Mouse (Mus musculus): ENCODE data around the gene Bap1. TPM values are rescaled to one million over a fixed set of nuclear protein-coding genes. Genes with fewer than 3 reads are reported as not detected.

Bap1 gene
- 100 to 1,000 TPM; 130 to 144 TPM for total RNA-seq (2021)
- long read RNA-seq, experiment 1, transcript Bap1-201 (17 exons, 3,460 nt) = major isoform, 139 of 177 reads
- long read RNA-seq, experiment 1, partial matches to known transcripts = 12 of 177 reads
- long read RNA-seq, experiment 1, other reads (novel, unspliced or antisense) = 26 of 177 reads
- long read RNA-seq, experiment 2, transcript Bap1-201 (17 exons, 3,460 nt) = major isoform, 193 of 283 reads
- long read RNA-seq, experiment 2, partial matches to known transcripts = 28 of 283 reads
- long read RNA-seq, experiment 2, other reads (novel, unspliced or antisense) = 60 of 283 reads

GRCm38 (mm10) chr14:31251084-31251604 lies at the start of gene Bap1, which contains the start of gene Phf7:
Gene Bap1 (plus strand): TSS chr14:31251450.
Gene Phf7 (minus strand): TSS chr14:31251317.
- Histone ChIP-seq H3K27ac (peak within 1 kb of the TSS; percentile 98), H3K4me3 (peak within 1 kb of the TSS; percentile 99)
- peak; percentile 41 for TF ChIP-seq CTCF (conservative IDR thresholded peaks at IDR 0.05)
- peak; percentile 93 to 99 for DNase-seq (ENCODE audit: low spot score in 2 of 2)

- no peak for TF ChIP-seq CTCF (conservative IDR thresholded peaks at IDR 0.05)
- no peak for DNase-seq (ENCODE audit: low spot score in 2 of 2)
- Histone ChIP-seq H3K4me3 (peak overlapping the region; percentile 83), H3K27ac (peak overlapping the region; percentile 98)
Observed at GRCm38 (mm10) chr14:31204844-31205243, 46.4 kb upstream of the Bap1 start.

- H3K27ac ChIP-seq = peak overlapping the region; percentile 98
- DNase-seq (ENCODE audit: low spot score in 2 of 2) = no peak
- H3K4me3 ChIP-seq = peak overlapping the region; percentile 83
- no peak for TF ChIP-seq CTCF (conservative IDR thresholded peaks at IDR 0.05)
Observed at GRCm38 (mm10) chr14:31205244-31205561, 46.0 kb upstream of the Bap1 start.

- H3K27ac ChIP-seq = peak overlapping the region; percentile 98
- peak in 1 of 2 experiments; percentile 35 for DNase-seq (ENCODE audit: low spot score in 2 of 2)
- H3K4me3 ChIP-seq = peak overlapping the region; percentile 83
- no peak for TF ChIP-seq CTCF (conservative IDR thresholded peaks at IDR 0.05)
Observed at GRCm38 (mm10) chr14:31205562-31206467, 45.4 kb upstream of the Bap1 start.

GRCm38 (mm10) chr14:31206472-31206981 lies 44.7 kb upstream of the Bap1 start:
- 0 out of 2 replicates have a peak, but pooled peaks have one; percentile 2 for TF ChIP-seq CTCF (conservative IDR thresholded peaks at IDR 0.05)
- peak; percentile 91 to 94 for DNase-seq (ENCODE audit: low spot score in 2 of 2)
- H3K4me3 ChIP-seq = peak overlapping the region; percentile 83
- H3K27ac ChIP-seq = peak overlapping the region; percentile 98

GRCm38 (mm10) chr14:31207070-31207830 lies 44.0 kb upstream of the Bap1 start:
- no peak for TF ChIP-seq CTCF (conservative IDR thresholded peaks at IDR 0.05)
- no peak for DNase-seq (ENCODE audit: low spot score in 2 of 2)
- H3K4me3 ChIP-seq = peak overlapping the region; percentile 83
- H3K27ac ChIP-seq = peak overlapping the region; percentile 98

GRCm38 (mm10) chr14:31208084-31208483 lies 43.2 kb upstream of the Bap1 start, which contains the start of gene Tnnc1:
Gene Tnnc1 (plus strand): TSS chr14:31208312.
- no peak for DNase-seq (ENCODE audit: low spot score in 2 of 2)
- TF ChIP-seq CTCF (conservative IDR thresholded peaks at IDR 0.05) = no peak
- H3K27ac ChIP-seq = peak within 1 kb of the TSS; percentile 98

GRCm38 (mm10) chr14:31209133-31209557 lies 42.1 kb upstream of the Bap1 start:
- H3K27ac ChIP-seq = no peak overlapping the region
- DNase-seq (ENCODE audit: low spot score in 2 of 2) = no peak
- TF ChIP-seq CTCF (conservative IDR thresholded peaks at IDR 0.05) = no peak
- no peak overlapping the region for H3K4me3 ChIP-seq

More at GRCm38 (mm10) chr14:31208084-31208483, 43.2 kb upstream of the Bap1 start, which contains the start of gene Tnnc1:
- H3K4me3 ChIP-seq = peak within 1 kb of the TSS; percentile 83

GRCm38 (mm10) chr14:31211854-31212253 lies 39.4 kb upstream of the Bap1 start:
- no peak for DNase-seq (ENCODE audit: low spot score in 2 of 2)
- no peak overlapping the region for H3K27ac ChIP-seq
- no peak overlapping the region for H3K4me3 ChIP-seq
- no peak for TF ChIP-seq CTCF (conservative IDR thresholded peaks at IDR 0.05)

GRCm38 (mm10) chr14:31212499-31212898 lies 38.8 kb upstream of the Bap1 start:
- TF ChIP-seq CTCF (conservative IDR thresholded peaks at IDR 0.05) = no peak
- Histone ChIP-seq H3K4me3 (no peak overlapping the region), H3K27ac (no peak overlapping the region)
- no peak for DNase-seq (ENCODE audit: low spot score in 2 of 2)

GRCm38 (mm10) chr14:31213868-31214267 lies 37.4 kb upstream of the Bap1 start:
- H3K27ac ChIP-seq = no peak overlapping the region
- no peak overlapping the region for H3K4me3 ChIP-seq
- no peak for DNase-seq (ENCODE audit: low spot score in 2 of 2)
- no peak for TF ChIP-seq CTCF (conservative IDR thresholded peaks at IDR 0.05)

GRCm38 (mm10) chr14:31214684-31215083 lies 36.6 kb upstream of the Bap1 start:
- TF ChIP-seq CTCF (conservative IDR thresholded peaks at IDR 0.05) = no peak
- no peak overlapping the region for H3K4me3 ChIP-seq
- no peak for DNase-seq (ENCODE audit: low spot score in 2 of 2)
- no peak overlapping the region for H3K27ac ChIP-seq
